Mouse (Mus musculus) induced T-regulatory cell, adult 2 months (primary cell): ENCODE data around the gene Ulk4.

Experiments used
- DNase-seq: peaks from one replicate; pipeline ENCODE4 v3.0.0-alpha.2; 2012; ENCODE audit warnings: low read depth

Gene Ulk4

GRCm38 (mm10) chr9:121277118-121278060 lies at the start of gene Ulk4:
TSS of gene Ulk4 (minus strand) at chr9:121277197.
- DNase-seq: peak; percentile 96

DNA sequence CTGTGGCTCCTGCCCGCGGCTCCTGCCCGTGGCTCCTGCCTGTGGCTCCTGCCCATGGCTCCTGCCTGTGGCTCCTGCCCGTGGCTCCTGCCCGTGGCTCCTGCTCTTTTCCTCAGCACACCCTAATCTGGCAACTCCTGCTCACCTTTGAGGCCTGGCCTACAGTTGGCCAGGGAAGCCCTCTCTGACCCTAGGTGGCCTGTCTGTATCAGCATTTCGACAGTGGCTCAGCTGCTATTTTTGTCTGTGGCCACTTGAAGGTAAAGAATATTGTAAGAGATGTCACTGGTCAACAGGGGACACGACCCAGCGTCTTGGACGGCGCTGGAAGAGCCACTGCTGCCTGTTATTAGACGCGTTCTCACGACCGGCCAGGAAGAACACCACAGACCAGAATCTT lies 45.0 kb upstream of the Ulk4 start:
- DNase-seq: no peak

- DNase-seq: no peak
Observed at GRCm38 (mm10) chr9:121321118-121321517, 44.1 kb upstream of the Ulk4 start.

- no peak for DNase-seq
Observed at GRCm38 (mm10) chr9:121320433-121320832, 43.4 kb upstream of the Ulk4 start.

DNA sequence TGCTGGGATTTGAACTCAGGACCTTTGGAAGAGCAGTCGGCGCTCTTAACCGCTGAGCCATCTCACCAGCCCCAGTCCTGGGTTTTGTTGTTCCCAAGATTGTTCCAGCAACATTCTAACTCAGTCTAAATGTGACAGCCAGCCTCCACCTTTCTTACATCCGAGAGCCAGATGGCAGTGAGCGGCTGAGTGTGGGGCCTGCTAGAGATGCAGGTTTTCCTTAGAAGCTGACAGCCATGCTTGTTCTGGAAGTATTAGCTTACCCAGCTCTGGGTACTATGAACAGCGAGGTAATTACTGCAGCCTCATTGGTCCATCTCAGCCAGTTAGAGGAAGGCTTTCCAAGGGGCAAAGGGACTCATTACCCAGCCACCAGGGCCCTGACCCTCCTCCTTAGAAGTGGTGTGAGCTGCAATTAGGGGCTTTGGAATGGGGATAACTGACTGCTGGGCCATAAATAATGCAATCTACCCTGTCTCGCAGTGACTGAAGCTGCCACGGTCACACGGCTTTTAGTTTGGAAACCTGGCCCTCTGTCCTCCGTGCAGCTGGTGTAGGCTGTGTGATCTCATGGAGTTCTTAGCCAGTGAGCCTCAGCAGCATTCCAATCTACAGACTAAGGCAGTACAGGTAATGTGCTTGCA lies 42.4 kb upstream of the Ulk4 start:
- DNase-seq: no peak

DNA sequence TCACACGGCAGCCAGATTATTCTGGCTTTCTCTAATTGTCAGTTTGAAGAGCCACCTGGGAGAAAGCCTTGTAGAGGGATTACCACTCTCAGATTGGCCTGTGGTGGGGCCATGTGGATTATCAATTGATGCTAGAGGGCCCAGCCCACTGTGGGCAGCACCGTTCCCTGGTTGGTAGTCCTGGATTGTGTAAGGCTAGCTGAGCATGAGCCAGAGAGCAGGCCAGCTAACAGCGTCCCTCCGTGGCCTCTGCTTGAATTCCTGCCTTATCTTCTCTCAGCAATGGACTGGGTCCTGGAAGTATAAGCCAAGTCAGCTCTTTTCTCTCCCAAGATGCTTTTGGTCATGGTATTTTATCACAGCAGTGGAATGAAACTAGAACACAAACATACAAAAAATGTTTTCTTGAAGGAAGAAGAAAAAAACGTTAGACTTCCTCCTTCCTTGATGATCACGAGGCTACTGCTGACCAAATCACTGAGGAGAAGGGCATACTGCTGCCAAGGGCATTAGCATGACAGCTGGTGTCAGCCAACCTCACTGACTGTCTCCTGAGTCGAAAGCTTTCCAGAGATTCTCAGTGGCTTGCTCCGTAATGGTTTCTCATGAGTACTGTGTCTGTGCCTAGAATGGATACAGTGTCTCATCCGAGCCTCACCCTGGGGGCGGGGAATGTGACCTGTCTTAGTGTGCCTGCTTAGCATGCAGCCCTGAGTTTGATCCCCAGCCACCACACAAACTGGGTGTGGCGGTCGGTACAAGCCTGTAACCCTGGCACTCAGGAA lies 39.8 kb upstream of the Ulk4 start:
- DNase-seq: peak; percentile 67

- DNase-seq: no peak
Observed at GRCm38 (mm10) chr9:121315901-121316595, 39.1 kb upstream of the Ulk4 start.

- DNase-seq: peak; percentile 43
Observed at GRCm38 (mm10) chr9:121314541-121315152, 37.6 kb upstream of the Ulk4 start.

DNA sequence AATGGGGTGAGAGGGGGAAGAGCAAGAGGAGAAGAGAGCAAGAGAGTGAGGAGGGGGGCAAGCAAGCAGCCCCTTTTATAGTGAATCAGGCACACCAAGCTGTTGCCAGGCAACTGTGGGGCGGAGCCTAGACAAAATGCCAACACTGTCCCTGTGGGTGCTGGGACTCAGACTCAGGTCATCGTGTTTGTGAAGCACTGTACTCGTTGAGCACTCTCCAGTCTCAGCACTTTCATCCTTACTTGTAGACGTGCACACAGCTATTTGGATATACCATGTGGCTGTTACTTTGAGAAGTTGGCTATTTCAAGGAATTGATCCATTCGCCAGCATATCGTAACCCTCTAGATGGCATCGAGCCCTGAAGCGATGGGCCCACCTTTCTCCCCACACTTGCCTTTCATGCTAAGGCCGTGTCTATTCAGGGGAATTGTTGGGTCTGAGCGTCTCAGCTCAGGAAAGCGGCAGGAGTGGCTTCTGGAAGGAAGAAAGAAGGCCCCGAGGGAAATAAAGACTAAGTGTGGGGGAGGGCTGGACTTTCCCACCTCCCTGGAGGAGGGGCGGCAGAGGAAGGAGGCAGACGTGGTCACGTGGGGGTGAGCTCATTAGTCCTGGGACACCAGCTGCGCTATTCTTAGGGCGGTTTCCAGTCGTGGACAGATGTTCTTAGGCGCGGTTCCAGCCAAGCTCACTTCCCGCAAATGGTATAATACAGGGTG lies 36.8 kb upstream of the Ulk4 start:
- DNase-seq: peak; percentile 74

- DNase-seq: no peak
Observed at GRCm38 (mm10) chr9:121312237-121312891, 35.4 kb upstream of the Ulk4 start.

GRCm38 (mm10) chr9:121311846-121312236 lies 34.8 kb upstream of the Ulk4 start:
- DNase-seq: no peak

DNA sequence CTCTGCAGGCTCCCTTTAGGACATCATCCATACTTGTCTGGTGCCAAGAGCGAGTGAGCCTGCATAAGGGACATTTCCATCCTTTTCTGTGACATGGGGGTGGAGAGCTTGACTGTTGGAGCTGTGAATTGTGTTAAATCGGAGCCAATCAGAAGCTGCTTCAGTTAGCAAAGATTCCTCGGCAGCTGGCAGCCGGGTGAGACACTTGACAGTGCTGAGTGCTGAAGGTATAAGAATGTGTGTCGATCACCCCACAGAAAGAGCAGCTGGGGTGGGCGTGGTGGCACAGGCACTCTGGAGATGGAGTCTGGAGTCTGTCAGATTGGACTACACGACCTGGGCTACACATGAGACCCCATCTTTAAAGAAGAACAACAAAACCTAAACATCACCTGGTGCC lies 33.5 kb upstream of the Ulk4 start:
- no peak for DNase-seq

- no peak for DNase-seq
Observed at GRCm38 (mm10) chr9:121309287-121309686, 32.3 kb upstream of the Ulk4 start.

GRCm38 (mm10) chr9:121305456-121305855 lies 28.5 kb upstream of the Ulk4 start:
- DNase-seq: no peak

DNA sequence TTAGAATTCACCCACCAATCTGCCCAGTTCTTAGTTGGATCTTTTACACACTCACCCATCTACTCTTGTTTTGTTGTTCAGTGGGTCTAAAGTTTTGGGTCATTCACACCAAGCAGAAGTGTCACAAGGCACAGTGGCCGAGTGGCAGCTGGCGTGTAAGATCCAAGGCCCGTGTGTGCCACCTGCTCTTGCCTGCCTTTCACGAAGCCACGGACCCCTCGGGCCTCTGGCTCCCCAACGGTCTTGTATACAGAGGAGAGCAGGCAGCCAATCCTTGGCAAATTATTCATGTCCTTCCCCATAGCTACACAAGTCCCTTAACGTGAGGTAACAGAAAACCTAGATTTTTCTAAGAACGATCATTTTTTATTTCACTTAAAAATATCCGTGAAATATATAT lies 27.5 kb upstream of the Ulk4 start:
- DNase-seq: no peak

DNA sequence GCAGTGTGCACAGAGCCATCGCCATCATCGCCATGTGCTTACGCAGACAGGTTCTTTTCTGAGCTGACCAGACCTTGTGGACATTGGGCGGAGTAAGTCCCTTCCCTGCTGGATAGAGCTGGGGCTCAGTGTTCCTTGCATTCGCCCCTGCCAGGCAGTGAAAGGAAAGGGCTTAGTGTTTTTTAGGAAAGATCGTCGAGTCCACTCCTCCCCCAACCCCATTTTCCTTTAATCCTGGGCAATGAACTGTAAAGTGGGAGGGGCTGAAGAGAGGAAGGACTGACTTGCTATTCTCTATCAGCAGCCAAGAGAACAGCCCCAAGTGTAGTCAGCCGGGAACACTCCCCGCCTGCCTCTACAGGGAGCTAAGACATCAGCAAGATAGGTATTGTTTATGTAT lies 26.8 kb upstream of the Ulk4 start:
- DNase-seq: no peak

GRCm38 (mm10) chr9:121303086-121303485 lies 26.1 kb upstream of the Ulk4 start:
- no peak for DNase-seq

- peak; percentile 51 for DNase-seq
Observed at GRCm38 (mm10) chr9:121302543-121302942, 25.5 kb upstream of the Ulk4 start.

- no peak for DNase-seq
Observed at GRCm38 (mm10) chr9:121301041-121301920, 24.3 kb upstream of the Ulk4 start.
